Mouse (Mus musculus): Measurements from ENCODE around the gene Dpp10.

The Dpp10 gene

GRCm38 (mm10) chr1:124044925-124045640, at the start of gene Dpp10:
Gene Dpp10 (minus strand): TSS chr1:124045559.
- no peak for DNase-seq

- no peak for DNase-seq
These were observed 3.2 kb upstream of the Dpp10 start for GRCm38 (mm10) chr1:124048544-124048943.

DNA sequence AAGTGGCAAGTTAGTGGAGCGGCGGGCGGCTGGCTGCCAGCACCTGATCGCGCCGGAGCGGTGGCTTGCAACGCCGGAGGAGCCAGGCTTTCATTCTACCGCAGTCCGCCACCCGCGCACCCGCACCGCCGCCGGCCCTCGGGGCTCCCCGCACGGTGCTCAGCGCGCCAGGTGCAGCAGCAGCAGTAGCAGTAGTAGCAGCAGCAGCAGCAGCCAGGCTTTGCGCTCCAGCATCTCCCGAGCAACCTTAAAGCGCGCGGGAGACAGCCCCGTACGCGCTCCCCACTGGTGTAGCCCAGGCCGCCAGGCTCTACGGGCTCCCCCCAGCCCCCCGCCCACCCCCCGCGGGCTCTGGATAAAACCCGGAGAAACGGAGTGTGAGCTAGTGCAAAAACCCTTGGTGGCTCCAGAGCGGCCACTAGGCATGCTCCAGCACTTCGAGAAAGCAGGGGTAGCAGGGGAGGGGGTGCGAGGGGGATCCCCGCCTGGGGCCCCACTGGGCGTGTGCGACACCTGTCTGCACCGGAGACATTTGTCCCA, 472 bp upstream of the Dpp10 start:
- peak; percentile 13 for DNase-seq

DNA sequence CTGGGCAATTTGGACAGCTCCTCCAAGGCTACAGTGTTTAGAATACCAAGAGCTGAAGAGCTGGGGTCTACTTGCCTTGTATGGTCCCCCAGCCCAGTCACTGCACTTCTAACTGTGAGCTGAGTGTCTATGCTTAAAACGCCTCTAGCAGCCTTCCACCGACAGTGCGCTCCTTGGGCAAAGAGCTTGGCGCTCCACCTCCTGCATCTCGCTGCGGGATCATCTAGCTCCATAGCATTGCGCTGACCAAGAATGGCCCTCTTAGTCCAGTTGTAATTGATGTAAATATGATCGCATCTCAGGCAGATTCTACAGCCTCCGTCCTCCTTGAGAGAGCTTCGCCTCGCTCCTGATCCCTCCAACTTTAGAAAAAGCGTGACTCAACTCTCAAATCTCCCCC, 1.2 kb downstream of the Dpp10 start:
- no peak for DNase-seq

DNA sequence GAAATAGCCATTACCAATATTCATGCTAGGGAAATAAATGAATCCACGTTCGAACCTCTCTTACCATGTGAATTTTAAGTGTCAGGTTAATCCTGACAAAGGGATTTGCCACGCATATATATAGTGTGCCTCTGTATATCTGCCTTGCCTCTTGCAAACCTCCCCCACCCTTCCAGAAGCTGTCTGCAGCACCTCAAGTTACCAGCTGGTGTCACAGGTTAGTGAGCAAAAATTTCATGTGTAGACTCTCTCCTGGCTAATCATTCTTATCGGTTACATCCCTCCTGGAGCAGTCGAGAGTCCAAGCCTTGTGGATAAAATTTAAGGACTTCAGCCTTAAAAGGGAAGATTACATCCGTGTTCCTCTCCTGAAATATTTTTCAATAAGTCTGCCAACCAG, 1.9 kb downstream of the Dpp10 start:
- no peak for DNase-seq

DNA sequence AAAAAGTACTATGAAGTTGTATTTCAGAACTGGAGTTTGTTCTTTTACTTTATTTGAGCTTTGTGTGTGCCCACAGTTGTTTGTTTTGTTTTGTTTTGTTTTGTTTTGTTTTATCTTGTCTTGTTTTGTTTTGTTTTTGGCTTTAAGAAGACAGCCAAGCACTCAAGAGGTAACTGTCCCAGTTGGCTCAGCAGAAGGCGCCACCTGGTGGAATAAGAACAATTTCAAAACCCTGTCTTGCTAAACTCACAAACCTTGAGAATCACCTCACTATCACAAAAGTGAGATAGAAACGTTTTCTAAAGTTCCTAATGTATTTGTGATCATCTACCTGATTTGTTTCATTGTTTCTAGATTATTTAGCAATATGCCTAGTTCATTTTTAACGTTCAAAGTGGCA, 3.8 kb downstream of the Dpp10 start:
- DNase-seq, result no peak

- no peak for DNase-seq
These were observed 9.9 kb downstream of the Dpp10 start for GRCm38 (mm10) chr1:124035306-124035990.

DNA sequence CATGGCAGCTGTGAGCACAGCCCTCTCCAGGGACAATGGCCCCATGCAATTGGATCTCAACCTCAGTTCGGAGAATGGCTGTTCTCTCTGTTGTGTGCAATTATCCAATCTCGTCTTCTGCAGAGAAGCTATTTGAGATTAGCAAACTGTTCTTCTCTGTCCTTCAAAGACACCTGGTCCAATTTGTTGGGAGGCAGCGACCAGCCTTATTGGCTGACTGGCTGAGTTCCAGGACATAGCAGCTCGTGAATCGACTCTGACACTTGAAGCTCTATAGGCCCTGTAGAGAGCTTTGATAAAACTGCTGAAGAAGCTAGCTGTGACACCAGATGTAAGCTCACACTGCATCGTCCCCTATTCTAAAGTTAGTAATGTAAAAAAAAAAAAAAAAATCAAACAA, 12.7 kb downstream of the Dpp10 start:
- DNase-seq, result no peak

DNA sequence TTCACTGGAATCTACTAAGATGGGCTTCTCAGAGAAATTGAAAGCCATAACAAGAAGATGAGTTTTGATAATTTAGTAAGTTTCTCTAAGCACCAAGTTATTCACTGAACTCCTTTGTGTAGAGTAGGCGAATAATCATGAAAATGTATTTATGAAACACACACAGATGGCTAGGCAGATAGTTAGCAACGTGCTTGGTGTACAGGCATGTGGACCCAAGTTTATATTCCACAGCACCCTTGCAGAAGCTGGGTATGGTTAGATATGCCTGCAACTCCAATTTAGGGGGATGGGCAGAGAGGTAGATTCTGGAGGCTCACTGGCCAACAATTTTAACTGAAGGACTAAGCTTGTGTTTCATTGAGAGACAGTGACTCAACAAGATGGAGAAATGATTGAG, 13.4 kb downstream of the Dpp10 start:
- DNase-seq, result peak; percentile 22

DNA sequence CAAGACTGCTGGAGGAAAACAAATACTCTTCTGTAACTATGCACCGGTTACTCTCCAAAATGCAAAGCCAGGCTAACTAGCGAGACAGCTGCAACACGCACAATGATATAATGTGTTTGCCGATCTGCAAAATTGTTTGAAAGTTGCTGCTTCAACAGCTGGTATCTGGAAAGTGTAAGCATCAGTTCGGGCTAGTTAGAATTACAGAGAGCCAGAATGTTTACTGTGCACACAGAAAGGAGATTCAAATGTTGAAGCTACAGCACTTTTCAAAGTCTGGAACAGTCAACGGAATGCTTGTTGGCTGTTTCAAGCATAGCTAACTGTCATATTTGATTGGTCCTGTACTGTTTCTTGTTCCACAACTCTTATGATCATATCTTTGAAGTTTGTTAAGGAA, 42.6 kb downstream of the Dpp10 start:
- no peak for DNase-seq

DNA sequence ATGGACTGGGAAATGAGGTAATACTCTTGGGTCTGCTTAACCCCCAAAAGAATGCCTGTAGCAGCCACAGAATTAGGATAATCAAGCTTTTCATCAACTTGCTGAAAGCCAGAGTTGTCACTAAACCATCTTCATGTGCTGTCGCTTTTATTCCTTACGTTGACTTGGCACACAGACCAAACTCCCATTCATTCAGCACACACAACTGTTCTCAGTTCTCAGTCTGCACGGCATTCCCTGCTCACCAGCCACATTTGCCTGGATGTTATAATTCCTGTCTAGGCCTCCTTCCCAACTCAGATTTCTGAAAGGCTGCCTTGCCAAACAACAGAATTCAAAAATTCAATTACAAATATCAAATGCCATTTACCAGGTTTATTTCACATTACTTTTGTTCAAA, 49.6 kb downstream of the Dpp10 start:
- peak; percentile 6 for DNase-seq

GRCm38 (mm10) chr1:123985324-123986024, 59.9 kb downstream of the Dpp10 start:
- DNase-seq, result no peak

DNA sequence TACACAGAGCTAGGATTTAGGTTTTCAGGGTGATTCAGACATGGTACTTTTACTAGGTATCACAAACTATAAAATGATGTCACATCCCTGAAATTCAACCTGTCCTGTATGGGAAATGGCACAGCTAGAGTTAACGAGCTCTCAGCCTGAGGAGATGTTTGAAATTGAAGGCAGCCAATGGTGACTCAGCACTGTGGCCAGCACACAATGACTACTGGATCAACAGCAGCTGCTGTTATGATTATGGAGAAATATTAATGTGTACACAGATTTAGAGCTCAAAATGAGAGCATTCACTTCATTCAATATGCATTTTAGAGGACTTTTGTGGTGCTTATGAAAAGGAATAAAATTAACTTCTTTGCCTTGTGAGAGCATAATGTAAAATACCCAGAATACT, 66.8 kb downstream of the Dpp10 start:
- no peak for DNase-seq

DNA sequence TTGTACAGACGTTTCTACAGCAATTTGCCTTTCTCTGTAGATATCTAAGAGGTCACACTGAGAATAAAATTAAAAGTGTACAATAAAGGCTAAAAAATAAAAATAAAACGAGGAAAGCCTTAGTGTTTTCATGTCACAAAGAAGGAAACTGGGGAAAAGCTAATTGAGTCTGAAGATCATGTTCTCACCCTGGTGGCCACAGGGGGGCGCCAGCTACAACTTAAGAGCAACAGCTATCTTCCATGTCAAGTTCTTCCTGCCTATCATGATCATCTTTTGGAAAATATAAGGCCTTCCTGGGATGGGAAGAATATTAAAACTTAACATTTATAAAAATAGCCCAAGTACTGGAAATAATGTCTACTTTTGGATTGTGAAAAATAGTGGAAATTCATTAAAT, 70.7 kb downstream of the Dpp10 start:
- DNase-seq, result peak; percentile 10

GRCm38 (mm10) chr1:123946149-123946548, 99.2 kb downstream of the Dpp10 start:
- DNase-seq, result no peak

DNA sequence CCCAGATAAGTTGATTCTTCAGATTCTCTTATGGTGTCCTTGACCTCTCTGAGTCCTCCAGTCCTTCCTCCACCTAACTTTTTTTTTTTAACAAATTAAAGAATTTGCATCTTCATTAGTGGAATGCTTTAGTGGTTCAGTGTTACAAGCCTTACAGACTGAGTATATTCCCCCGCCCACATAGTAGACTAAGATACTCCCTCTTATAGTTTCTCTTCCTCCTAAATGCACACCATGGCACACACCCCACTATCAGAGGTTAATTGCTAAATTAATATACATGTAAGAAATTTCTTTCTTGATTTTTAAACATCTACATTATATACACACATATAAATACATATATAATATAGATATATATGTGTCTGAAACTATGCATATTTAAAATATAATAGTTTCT, 104.5 kb downstream of the Dpp10 start:
- DNase-seq, result no peak

GRCm38 (mm10) chr1:123933812-123934727, 111.3 kb downstream of the Dpp10 start:
- DNase-seq, result no peak

- no peak for DNase-seq
These were observed 117.4 kb downstream of the Dpp10 start for GRCm38 (mm10) chr1:123928003-123928370.

GRCm38 (mm10) chr1:123927278-123928002, 117.9 kb downstream of the Dpp10 start:
- no peak for DNase-seq

- DNase-seq, result no peak
These were observed 120.5 kb downstream of the Dpp10 start for GRCm38 (mm10) chr1:123924905-123925304.

- DNase-seq, result no peak
These were observed 121.5 kb downstream of the Dpp10 start for GRCm38 (mm10) chr1:123923907-123924306.

GRCm38 (mm10) chr1:123919606-123920005, 125.8 kb downstream of the Dpp10 start:
- DNase-seq, result no peak

Data from layer of hippocampus, adult 9-11 months (tissue).